Mouse (Mus musculus): ENCODE results near the gene Cltc. TPM values are rescaled to one million over a fixed set of nuclear protein-coding genes. Genes with fewer than 3 reads are reported as not detected.
"Not testable (repeated sequence)": the region's sequence is repeated elsewhere in the genome, so short reads cannot be mapped to it uniquely, and the experiment has no call there.

Cltc gene
- 158 and 225 TPM in 2 replicates for polyA plus RNA-seq (2012; ENCODE audit: insufficient read depth, insufficient read length, low replicate concordance, missing spikeins)

GRCm38 (mm10) chr11:86757480-86758371, at the start of gene Cltc:
Cltc (minus strand) TSS chr11:86757565.
- TF ChIP-seq CTCF (IDR thresholded peaks at IDR 0.05; ENCODE audit: insufficient read depth, low read depth, low read length) (no peak), POLR2A (IDR thresholded peaks at IDR 0.05; ENCODE audit: insufficient read depth, low read depth, low read length) (peak; percentile 97)
- H3K27ac ChIP-seq (ENCODE audit: insufficient read depth, low read depth, low read length), result peak within 1 kb of the TSS; percentile 100
- WGBS, result under 1% methylated on average over 73 of the region's 73 CpGs
- peak within 1 kb of the TSS; percentile 94 for H3K4me3 ChIP-seq (ENCODE audit: insufficient read depth, low read depth, low read length)
- H3K4me1 ChIP-seq (ENCODE audit: control insufficient read depth, insufficient read depth, low read length), result no peaks in the 10 kb centered on the region

DNA sequence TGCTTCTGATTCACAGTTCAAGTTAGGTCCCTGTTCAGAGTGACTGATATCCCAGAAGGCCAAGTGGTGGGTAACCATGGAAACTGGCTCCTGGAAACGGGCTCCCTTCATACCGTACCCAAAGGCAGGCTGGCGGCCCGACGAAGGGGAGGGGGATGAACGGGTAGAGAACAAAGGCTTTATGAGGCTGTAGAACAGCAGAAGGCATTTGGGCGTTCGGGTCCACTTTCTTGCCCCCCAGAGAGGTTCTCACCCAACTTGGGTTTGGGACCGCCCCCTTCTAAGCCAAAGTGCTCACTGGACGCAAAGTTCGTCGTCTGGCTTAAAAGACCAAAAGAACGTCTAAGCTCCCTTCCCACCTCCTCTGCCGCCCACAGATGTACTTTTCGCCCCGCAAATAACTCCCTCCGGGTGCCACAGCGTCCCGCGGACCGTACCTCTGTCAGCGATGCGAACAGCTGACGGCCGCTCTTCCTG, 49.7 kb upstream of the Cltc start:
- under 1% methylated on average over 25 of the region's 25 CpGs for WGBS
- Histone ChIP-seq H3K4me1 (ENCODE audit: control insufficient read depth, insufficient read depth, low read length) (no peaks in the 10 kb centered on the region), H3K27ac (ENCODE audit: insufficient read depth, low read depth, low read length) (peak overlapping the region; percentile 7; the same call in 1 of the 2 replicates), H3K4me3 (ENCODE audit: insufficient read depth, low read depth, low read length) (peak overlapping the region; percentile 81)
- TF ChIP-seq CTCF (IDR thresholded peaks at IDR 0.05; ENCODE audit: insufficient read depth, low read depth, low read length), result no peak

DNA sequence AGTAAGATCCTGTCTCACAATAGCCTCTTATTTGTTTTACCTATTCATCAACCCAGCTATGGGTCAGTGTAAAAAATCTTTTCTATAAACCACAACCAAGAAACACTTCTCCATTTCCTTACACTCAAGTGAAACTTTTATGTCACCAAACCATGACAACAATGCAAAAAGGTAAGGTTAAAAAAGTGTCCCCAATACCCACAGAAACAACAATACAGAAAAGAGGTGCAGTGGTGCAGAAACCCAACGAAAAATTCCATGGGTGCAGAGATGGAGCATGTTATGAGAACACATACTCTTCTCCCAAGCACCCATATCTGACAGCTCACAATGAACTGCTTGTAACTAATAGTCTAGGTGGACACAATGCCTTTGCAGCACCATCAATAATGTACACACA, 36.8 kb upstream of the Cltc start:
- Histone ChIP-seq H3K4me3 (ENCODE audit: insufficient read depth, low read depth, low read length) (no peak overlapping the region), H3K27ac (ENCODE audit: insufficient read depth, low read depth, low read length) (no peak overlapping the region), H3K4me1 (ENCODE audit: control insufficient read depth, insufficient read depth, low read length) (no peaks in the 10 kb centered on the region)
- no peak for TF ChIP-seq POLR2A (IDR thresholded peaks at IDR 0.05; ENCODE audit: insufficient read depth, low read depth, low read length)
- TF ChIP-seq CTCF (IDR thresholded peaks at IDR 0.05; ENCODE audit: insufficient read depth, low read depth, low read length), result no peak
- 69% methylated on average over 1 of the region's 1 CpGs for WGBS

DNA sequence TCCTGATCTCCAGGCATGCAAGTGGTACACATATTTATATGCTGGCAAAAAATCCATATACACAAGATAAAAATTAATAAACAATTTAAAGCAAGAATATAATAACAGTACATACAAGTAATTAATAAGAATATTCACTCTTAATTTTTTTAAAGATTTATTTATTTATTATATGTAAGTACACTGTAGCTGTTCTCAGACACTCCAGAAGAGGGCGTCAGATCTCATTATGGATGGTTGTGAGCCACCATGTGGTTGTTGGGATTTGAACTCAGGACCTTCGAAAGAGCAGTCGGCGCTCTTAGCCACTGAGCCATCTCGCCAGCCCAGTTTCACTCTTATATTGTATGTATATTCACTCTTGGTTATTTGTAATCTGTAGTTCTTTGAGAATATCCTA, 30.1 kb upstream of the Cltc start:
- H3K27ac ChIP-seq (ENCODE audit: insufficient read depth, low read depth, low read length); H3K4me1 ChIP-seq (ENCODE audit: control insufficient read depth, insufficient read depth, low read length); H3K4me3 ChIP-seq (ENCODE audit: insufficient read depth, low read depth, low read length): not testable (repeated sequence)
- 95% methylated on average over 5 of the region's 5 CpGs for WGBS

DNA sequence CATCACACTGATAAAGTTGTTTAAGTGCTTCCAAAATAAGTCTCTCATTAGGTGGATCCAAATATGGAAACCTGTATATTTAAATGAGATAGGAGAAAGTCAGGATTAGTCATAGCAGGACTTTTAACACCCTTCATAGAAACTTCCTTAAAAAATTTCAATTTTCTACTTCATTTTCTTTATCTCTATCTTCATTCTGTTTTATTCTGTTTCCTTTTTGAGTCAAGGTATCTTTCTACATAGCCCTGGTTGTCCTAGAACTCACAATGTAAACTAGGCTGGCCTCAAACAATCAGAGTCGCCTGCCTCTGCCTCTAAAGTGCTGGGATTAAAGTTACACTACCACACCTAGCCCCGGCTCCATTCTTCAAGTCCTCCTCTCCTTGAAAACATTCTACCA, 28.4 kb upstream of the Cltc start:
- no peak overlapping the region for H3K4me3 ChIP-seq (ENCODE audit: insufficient read depth, low read depth, low read length)
- H3K4me1 ChIP-seq (ENCODE audit: control insufficient read depth, insufficient read depth, low read length), result no peaks in the 10 kb centered on the region
- WGBS, result 95% methylated on average over 2 of the region's 2 CpGs
- H3K27ac ChIP-seq (ENCODE audit: insufficient read depth, low read depth, low read length), result no peak overlapping the region
- TF ChIP-seq POLR2A (IDR thresholded peaks at IDR 0.05; ENCODE audit: insufficient read depth, low read depth, low read length), result no peak
- no peak for TF ChIP-seq CTCF (IDR thresholded peaks at IDR 0.05; ENCODE audit: insufficient read depth, low read depth, low read length)

GRCm38 (mm10) chr11:86769884-86770283, 12.5 kb upstream of the Cltc start:
- TF ChIP-seq POLR2A (IDR thresholded peaks at IDR 0.05; ENCODE audit: insufficient read depth, low read depth, low read length) (no peak), CTCF (IDR thresholded peaks at IDR 0.05; ENCODE audit: insufficient read depth, low read depth, low read length) (no peak)
- Histone ChIP-seq H3K4me3 (ENCODE audit: insufficient read depth, low read depth, low read length) (no peak overlapping the region), H3K4me1 (ENCODE audit: control insufficient read depth, insufficient read depth, low read length) (no peaks in the 10 kb centered on the region), H3K27ac (ENCODE audit: insufficient read depth, low read depth, low read length) (no peak overlapping the region)
- WGBS, result 84% methylated on average over 4 of the region's 4 CpGs

DNA sequence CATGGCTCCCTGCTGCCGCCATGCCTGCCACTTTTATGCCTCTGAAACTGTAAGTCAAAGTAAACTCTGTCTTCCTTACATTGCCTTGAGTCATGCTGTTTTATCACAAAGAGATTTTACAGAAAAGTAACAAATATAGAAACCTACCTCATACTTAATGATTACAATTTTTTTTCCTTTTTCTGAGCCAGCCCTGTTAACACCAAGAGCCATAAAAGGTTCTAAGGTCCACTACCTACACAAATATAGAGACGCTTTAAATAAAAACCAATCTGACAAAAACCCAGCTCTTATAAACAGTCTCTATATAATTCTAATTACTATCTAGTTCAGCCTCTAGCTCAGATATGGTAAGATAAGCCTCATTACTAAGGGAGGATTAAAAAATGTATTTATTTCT, 7.1 kb upstream of the Cltc start:
- WGBS, result 95% methylated on average over 2 of the region's 2 CpGs
- no peak overlapping the region for H3K4me3 ChIP-seq (ENCODE audit: insufficient read depth, low read depth, low read length)
- no peak for TF ChIP-seq CTCF (IDR thresholded peaks at IDR 0.05; ENCODE audit: insufficient read depth, low read depth, low read length)
- no peak for TF ChIP-seq POLR2A (IDR thresholded peaks at IDR 0.05; ENCODE audit: insufficient read depth, low read depth, low read length)

DNA sequence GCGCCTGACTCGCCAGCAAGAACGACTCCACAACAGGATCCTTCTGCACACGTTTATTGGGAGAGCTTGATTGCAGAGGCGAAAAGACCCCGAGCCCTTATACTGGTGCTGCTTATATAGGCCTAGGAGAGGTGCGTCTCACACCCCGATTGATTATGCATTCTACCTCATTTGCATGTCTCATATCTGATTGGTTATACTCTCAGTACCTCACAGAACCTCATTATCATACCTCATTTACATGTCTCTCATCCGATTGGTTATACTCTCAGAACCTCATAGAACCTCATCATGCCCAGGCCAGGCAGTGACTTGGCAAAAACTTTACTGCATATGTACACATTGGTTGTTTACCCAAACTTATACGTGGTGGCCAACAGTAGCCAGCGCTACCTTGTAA, 5.8 kb upstream of the Cltc start:
- not testable (repeated sequence) for H3K27ac ChIP-seq (ENCODE audit: insufficient read depth, low read depth, low read length); H3K4me3 ChIP-seq (ENCODE audit: insufficient read depth, low read depth, low read length); H3K4me1 ChIP-seq (ENCODE audit: control insufficient read depth, insufficient read depth, low read length)
- WGBS, result 92% methylated on average over 11 of the region's 11 CpGs

More for the DNA sequence above, 7.1 kb upstream of the Cltc start:
- Histone ChIP-seq H3K27ac (ENCODE audit: insufficient read depth, low read depth, low read length) (no peak overlapping the region), H3K4me1 (ENCODE audit: control insufficient read depth, insufficient read depth, low read length) (no peaks in the 10 kb centered on the region)

DNA sequence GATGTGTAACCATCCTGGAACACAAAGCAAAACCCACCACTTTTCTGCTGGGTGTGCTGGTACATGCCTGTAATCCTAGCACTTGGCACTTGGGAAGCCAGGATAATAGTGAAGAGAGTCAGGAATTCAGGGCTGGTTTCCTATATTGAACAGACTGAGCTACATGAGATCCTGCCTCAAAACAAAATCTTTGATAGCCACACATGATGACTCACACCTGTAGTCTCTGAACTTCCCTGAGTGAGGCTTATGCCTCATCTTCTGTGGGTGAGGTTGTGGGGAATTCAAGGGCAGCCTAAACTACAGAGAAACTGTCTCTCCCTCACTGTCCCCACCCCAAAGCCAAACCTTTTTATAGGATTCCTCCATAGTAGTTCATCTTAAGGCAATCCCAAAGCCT, 3.0 kb upstream of the Cltc start:
- H3K27ac ChIP-seq (ENCODE audit: insufficient read depth, low read depth, low read length), result no peak overlapping the region
- no peaks in the 10 kb centered on the region for H3K4me1 ChIP-seq (ENCODE audit: control insufficient read depth, insufficient read depth, low read length)
- H3K4me3 ChIP-seq (ENCODE audit: insufficient read depth, low read depth, low read length), result no peak overlapping the region
- TF ChIP-seq POLR2A (IDR thresholded peaks at IDR 0.05; ENCODE audit: insufficient read depth, low read depth, low read length) (no peak), CTCF (IDR thresholded peaks at IDR 0.05; ENCODE audit: insufficient read depth, low read depth, low read length) (no peak)

All from olfactory bulb, adult 2 months (tissue).